Mouse (Mus musculus) hindbrain, embryonic 11.5 days (tissue): Measurements from ENCODE around the gene Fmo4. TPM values are rescaled to one million over a fixed set of nuclear protein-coding genes. Genes with fewer than 3 reads are reported as not detected.
A peak's percentile ranks its signal among the peaks of the same experiment; 100 is the strongest.

Source experiments
- ATAC-seq: fragments of 200-750 bp; cut with Nextera tagmentation; 2 replicates; pipeline ENCODE4 v1.8.0; 2017; ENCODE audit warnings: mild to moderate bottlenecking, moderate TSS enrichment, moderate library complexity; ENCODE audit not compliant: low FRiP score
- DNase-seq: peaks from one replicate; pipeline ENCODE4 v3.0.0-alpha.2; 2015; ENCODE audit warnings: low spot score
- H3K27ac ChIP-seq: fragments of 300-500 bp; sonication (generic); 2 replicates; pipeline ENCODE4 v1.5.1; 2014; ENCODE audit warnings: mild to moderate bottlenecking, low read depth, low read length
- H3K27me3 ChIP-seq: fragments of 300-500 bp; sonication (generic); 2 replicates; pipeline ENCODE4 v1.6.1; 2014; ENCODE audit warnings: mild to moderate bottlenecking, low read length, moderate library complexity, mixed read lengths; ENCODE audit not compliant: control insufficient read depth, insufficient read depth
- H3K36me3 ChIP-seq: fragments of 300-500 bp; sonication (generic); 2 replicates; pipeline ENCODE4 v1.6.1; 2014; ENCODE audit warnings: mild to moderate bottlenecking, low read length, moderate library complexity, mixed read lengths; ENCODE audit not compliant: control insufficient read depth, insufficient read depth
- H3K4me1 ChIP-seq: fragments of 300-500 bp; sonication (generic); replicated peaks from 2 replicates; pipeline ENCODE4 v1.6.1; 2014; ENCODE audit warnings: low read length, mixed read lengths; ENCODE audit not compliant: control insufficient read depth, insufficient read depth
- H3K4me2 ChIP-seq: fragments of 300-500 bp; sonication (generic); replicated peaks from 2 replicates; pipeline ENCODE4 v1.6.1; 2014; ENCODE audit warnings: mild to moderate bottlenecking, low read depth, low read length
- H3K4me3 ChIP-seq: fragments of 300-500 bp; sonication (generic); 2 replicates; pipeline ENCODE4 v1.5.1; 2014; ENCODE audit warnings: low read depth, low read length
- H3K9ac ChIP-seq: fragments of 300-500 bp; sonication (generic); 2 replicates; pipeline ENCODE4 v1.6.1; 2014; ENCODE audit warnings: low read depth, low read length
- H3K9me3 ChIP-seq: fragments of 300-500 bp; sonication (generic); 2 replicates; pipeline ENCODE4 v1.6.1; 2016; ENCODE audit warnings: low read length; ENCODE audit not compliant: control insufficient read depth
- WGBS: fragments of 180-500 bp; shearing (Covaris S2); extraction: QIAGEN DNeasy Blood & Tissue Kit; methylation state at CpG from one replicate; pipeline ENCODE4 v1.1.7; 2014; 5-methylcytosine and 5-hydroxymethylcytosine counted together
- polyA plus RNA-seq: library from polyadenylated mRNA; unstranded; fragments of >200 nt; fragmentation: Nextera tagmentation; extraction: Ambion mirVana; gene quantifications from 2 replicates; pipeline ENCODE4 v1.2.1, GENCODE M21; 2014

Gene Fmo4
- polyA plus RNA-seq, 1 experiment from 2014 or later, result 0.06 TPM

GRCm38 (mm10) chr1:162777943-162778538, 35.7 kb downstream of the Fmo4 start:
- Histone ChIP-seq H3K27ac (no peak overlapping the region), H3K36me3 (no peaks in the 10 kb centered on the region), H3K9me3 (no peaks in the 10 kb centered on the region), H3K4me1 (no peaks in the 10 kb centered on the region), H3K4me2 (no peak overlapping the region), H3K9ac (no peak overlapping the region), H3K4me3 (no peak overlapping the region), H3K27me3 (no peaks in the 10 kb centered on the region)
- WGBS, result 87% methylated on average over 5 of the region's 5 CpGs
- ATAC-seq (no peak), DNase-seq (no peak)

GRCm38 (mm10) chr1:162773661-162774060, 40.1 kb downstream of the Fmo4 start:
- Histone ChIP-seq H3K27ac (no peak overlapping the region), H3K4me2 (no peak overlapping the region), H3K27me3 (no peaks in the 10 kb centered on the region), H3K9ac (no peak overlapping the region), H3K4me3 (no peak overlapping the region), H3K4me1 (no peaks in the 10 kb centered on the region), H3K36me3 (no peaks in the 10 kb centered on the region), H3K9me3 (no peaks in the 10 kb centered on the region)
- no peak for DNase-seq
- ATAC-seq, result peak; percentile 22; the same call in 1 of the 2 replicates
- WGBS, result 58% methylated on average over 4 of the region's 4 CpGs

GRCm38 (mm10) chr1:162771617-162772360, 42.0 kb downstream of the Fmo4 start:
- H3K9me3 ChIP-seq, result no peaks in the 10 kb centered on the region
- DNase-seq (no peak), ATAC-seq (no peak)
- no peak overlapping the region for H3K9ac ChIP-seq
- no peak overlapping the region for H3K4me3 ChIP-seq
- H3K36me3 ChIP-seq, result no peaks in the 10 kb centered on the region
- no peaks in the 10 kb centered on the region for H3K4me1 ChIP-seq
- WGBS, result 59% methylated on average over 4 of the region's 4 CpGs
- H3K27ac ChIP-seq, result no peak overlapping the region
- no peak overlapping the region for H3K4me2 ChIP-seq
- H3K27me3 ChIP-seq, result no peaks in the 10 kb centered on the region

- H3K4me3 ChIP-seq, result no peak overlapping the region
- no peak overlapping the region for H3K9ac ChIP-seq
- no peaks in the 10 kb centered on the region for H3K27me3 ChIP-seq
- DNase-seq (no peak), ATAC-seq (no peak)
- no peaks in the 10 kb centered on the region for H3K36me3 ChIP-seq
- H3K9me3 ChIP-seq, result no peaks in the 10 kb centered on the region
- no peaks in the 10 kb centered on the region for H3K4me1 ChIP-seq
- no peak overlapping the region for H3K27ac ChIP-seq
- WGBS, result 89% methylated on average over 6 of the region's 6 CpGs
- H3K4me2 ChIP-seq, result no peak overlapping the region
Measured at GRCm38 (mm10) chr1:162752009-162752408, 61.8 kb downstream of the Fmo4 start.

- Histone ChIP-seq H3K4me2 (no peak overlapping the region), H3K27ac (no peak overlapping the region), H3K9me3 (no peaks in the 10 kb centered on the region), H3K36me3 (no peaks in the 10 kb centered on the region), H3K4me3 (no peak overlapping the region), H3K4me1 (no peaks in the 10 kb centered on the region), H3K27me3 (no peaks in the 10 kb centered on the region), H3K9ac (no peak overlapping the region)
- WGBS, result 79% methylated on average over 7 of the region's 7 CpGs
- ATAC-seq (no peak), DNase-seq (no peak)
Measured at GRCm38 (mm10) chr1:162749607-162750006, 64.2 kb downstream of the Fmo4 start.

GRCm38 (mm10) chr1:162748761-162749160, 65.0 kb downstream of the Fmo4 start:
- Histone ChIP-seq H3K4me1 (no peaks in the 10 kb centered on the region), H3K27ac (no peak overlapping the region), H3K9me3 (no peaks in the 10 kb centered on the region), H3K4me2 (no peak overlapping the region), H3K9ac (no peak overlapping the region), H3K27me3 (no peaks in the 10 kb centered on the region), H3K4me3 (no peak overlapping the region), H3K36me3 (no peaks in the 10 kb centered on the region)
- DNase-seq (no peak), ATAC-seq (no peak)
- 87% methylated on average over 5 of the region's 5 CpGs for WGBS

Other genes starting within 250 kb of the Fmo4 start
- gene Vamp4, start 243.5 kb downstream of the Fmo4 start, polyA plus RNA-seq, result 69.4 and 71.8 TPM in 2 replicates
- gene Myoc, start 174.8 kb downstream of the Fmo4 start, polyA plus RNA-seq, result not detected in 2 replicates
- not detected in 2 replicates for gene Myocos, start 155.8 kb downstream of the Fmo4 start, polyA plus RNA-seq
- 155 and 213 TPM in 2 replicates for gene Prrc2c, start 73.4 kb downstream of the Fmo4 start, polyA plus RNA-seq
- 21.2 and 24.2 TPM in 2 replicates for gene Fmo1, start 52.6 kb upstream of the Fmo4 start, polyA plus RNA-seq
- gene Fmo2, start 84.8 kb upstream of the Fmo4 start, polyA plus RNA-seq, result 0.11 and 0.17 TPM in 2 replicates
- gene Fmo6, start 123.5 kb upstream of the Fmo4 start, polyA plus RNA-seq, result not detected in 2 replicates
- not detected in 2 replicates for gene Fmo3, start 170.6 kb upstream of the Fmo4 start, polyA plus RNA-seq